Mouse (Mus musculus) spleen, postnatal 10 days (tissue): ENCODE measurements at regions not wholly inside any gene's neighbourhood (a gene's known extent, or its start where the extent isn't known, plus 50 kb on each side); places are given as distances from the start of the nearest gene placed in this dataset.

Experiments
- DNase-seq, 2 experiments: peaks; one replicate each; pipeline ENCODE4 v3.0.0; 2021 to 2022; ENCODE audit warnings: low spot score in 2 of 2

DNA sequence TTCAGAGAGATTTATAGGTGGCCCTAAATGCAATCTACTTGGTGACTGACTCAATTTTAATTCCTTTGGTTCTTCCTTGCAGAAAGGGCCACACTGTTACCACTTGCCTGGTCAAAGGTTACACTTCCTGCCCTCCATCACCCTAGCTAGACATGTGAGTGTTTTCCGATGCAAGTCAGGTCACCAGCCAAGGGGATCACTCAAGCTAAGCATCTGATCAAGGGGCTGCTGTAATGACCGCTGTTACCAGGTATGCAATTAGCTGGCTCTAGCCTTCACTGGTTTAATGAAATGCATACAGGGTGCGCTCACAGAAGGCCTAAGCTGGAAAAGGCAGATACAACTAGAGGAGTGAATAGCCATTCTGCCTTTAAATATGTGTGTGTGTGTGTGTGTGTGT lies 105.1 kb downstream of the Mtx2 start:
- no peak for DNase-seq

- no peak for DNase-seq
Observed at GRCm38 (mm10) chr2:74933190-74933589, 107.6 kb downstream of the Mtx2 start.

DNA sequence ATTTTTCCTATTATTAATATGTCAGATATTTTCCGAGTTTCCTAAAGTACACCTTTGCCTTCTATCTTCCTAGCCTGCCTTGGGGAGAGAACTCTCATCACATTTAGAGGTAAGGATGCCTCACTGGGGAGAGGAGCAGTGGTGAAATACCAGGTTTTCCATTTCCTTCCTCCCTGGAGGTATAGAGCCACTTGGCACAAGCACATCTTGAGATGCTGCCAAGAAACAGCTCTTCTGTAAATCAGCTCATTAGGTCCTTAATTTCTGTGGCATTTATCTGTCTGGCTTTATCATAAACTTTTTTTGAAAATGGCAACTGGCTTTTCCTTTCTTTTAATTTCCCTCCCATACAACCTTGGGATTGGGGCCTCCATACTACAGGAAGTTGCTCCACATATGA lies 108.2 kb downstream of the Mtx2 start:
- DNase-seq: no peak

DNA sequence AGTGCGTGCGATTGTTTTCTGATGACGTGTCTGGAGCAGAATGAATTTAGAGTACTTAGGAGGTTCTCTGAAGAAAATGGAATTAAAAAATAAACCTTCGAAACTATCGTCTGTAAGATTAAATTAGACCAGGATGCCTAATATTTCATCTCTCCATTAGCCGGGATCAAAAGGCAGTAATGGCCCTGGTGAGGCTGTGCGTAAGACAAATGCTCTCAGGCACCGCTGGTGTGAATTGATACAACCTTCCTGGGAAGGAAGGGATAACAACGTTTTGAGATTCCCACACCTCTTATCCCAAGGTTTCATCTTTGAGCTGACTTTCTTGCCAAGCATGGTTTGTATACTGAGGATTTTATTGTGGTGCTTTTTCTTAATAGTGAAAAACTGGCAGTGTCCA lies 113.1 kb downstream of the Mtx2 start:
- no peak for DNase-seq

GRCm38 (mm10) chr2:74941966-74942365 lies 116.4 kb downstream of the Mtx2 start:
- DNase-seq: no peak

- no peak for DNase-seq
Observed at GRCm38 (mm10) chr2:74942611-74943198, 117.1 kb downstream of the Mtx2 start.

- DNase-seq: no peak
Observed at GRCm38 (mm10) chr2:74945185-74945749, 119.7 kb downstream of the Mtx2 start.

DNA sequence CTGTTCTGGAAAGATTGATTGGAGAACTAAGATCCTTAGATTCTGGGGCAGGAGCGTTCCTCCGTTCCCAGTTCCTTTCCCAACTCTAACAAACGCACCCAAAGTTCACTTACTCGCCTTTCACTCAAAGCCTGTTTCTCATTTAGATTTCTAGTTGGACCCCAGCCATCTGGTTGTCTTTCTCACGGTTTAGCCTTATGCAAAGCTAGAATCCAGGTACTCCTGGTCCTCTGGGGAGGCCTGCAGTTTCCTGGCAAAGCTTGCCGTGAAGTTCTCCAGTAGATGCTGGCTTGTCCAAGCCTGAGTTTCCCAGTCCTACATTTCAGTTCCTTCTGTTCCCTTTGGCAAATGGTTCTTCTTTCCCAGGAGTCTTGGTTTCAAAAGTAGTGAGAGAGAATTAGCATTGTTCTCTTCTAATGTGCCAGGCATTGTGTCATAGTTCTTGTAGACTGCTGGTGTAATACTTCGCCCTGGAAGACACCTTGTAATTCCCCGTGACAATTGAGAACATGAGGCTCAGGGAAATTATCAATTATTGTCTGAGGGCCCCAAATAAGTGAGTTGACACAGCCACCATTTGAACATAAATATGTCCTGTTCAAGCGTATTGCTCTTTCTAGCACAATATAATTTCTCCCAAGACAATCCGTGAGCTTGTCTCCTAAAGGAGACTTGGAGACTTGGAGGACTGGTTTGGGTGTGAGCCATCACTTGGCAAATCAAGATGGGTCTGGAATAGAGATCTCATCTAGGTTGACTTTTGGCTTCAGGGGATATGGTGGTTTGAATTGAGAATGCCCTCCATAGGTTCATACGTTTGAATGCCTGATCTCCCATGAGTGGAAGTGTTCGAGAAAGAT lies 126.0 kb downstream of the Mtx2 start:
- no peak for DNase-seq

DNA sequence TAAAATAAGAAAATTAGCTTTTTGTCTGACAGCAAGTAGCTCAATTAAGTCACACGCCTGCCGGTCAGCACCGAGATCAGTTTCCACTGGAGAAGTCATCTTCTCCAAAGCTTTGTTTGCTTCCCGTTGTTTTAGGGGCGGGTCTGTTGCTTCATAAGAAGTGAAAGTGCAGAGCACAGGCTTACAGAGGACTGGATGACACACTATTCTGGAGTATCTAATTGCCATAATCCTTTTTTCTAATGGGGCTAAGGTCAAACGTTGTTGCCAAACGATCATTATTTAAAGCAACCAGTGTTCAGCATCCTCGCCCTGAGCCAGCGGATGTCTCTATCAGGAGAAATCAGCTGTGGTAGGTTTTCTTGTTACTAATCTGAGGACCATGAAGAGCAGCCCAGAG lies 128.5 kb downstream of the Mtx2 start:
- DNase-seq: no peak

DNA sequence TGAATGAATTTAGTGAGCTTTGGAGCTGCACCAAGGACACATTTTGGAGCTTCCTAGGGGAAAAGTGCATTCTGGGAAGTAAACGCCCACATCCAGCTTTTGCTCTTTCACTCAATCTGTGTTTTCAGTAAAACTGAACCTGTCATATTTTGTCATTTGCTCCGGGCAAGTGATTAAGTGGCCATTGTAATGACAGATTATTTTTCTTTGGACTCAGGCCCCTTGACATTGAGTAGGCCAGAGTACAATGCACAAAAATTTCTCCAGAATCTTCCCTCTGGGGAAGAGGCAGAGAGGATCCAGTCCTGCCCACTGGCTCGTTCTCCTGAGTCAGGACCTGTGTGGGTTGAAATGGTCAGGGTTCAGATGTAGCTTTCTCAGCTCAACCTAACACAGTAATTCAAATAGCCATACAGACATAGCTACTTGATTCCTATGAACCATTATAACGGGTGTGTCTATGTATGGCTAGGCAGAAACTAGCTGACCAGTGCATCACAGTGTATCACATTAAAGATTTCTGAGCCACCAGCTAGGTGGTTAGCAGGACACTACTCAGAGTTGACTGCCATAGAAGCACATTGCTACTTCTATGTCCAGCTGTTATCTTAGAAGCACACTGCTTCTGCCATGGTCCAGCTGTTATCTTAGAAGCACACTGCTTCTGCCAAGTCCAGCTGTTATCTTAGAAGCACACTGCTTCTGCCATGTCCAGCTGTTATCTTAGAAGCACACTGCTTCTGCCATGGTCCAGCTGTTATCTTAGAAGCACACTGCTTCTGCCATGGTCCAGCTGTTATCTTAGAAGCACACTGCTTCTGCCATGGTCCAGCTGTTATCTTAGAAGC lies 129.9 kb downstream of the Mtx2 start:
- DNase-seq: no peak

DNA sequence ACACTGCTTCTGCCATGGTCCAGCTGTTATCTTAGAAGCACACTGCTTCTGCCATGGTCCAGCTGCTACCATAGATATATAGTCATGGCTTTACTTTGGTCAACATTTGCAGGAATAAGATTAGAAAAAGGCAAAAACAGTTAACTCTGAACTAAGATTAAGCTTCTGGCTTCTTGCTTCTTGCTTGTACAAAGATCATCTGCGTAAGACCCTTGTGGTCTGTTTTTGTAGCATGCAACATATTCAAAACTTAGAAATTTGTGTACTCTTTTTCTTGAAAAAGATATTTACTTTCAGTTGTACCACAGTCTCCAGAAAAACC lies 130.5 kb downstream of the Mtx2 start:
- DNase-seq: no peak

GRCm38 (mm10) chr2:74956556-74956955 lies 131.0 kb downstream of the Mtx2 start:
- DNase-seq: no peak

DNA sequence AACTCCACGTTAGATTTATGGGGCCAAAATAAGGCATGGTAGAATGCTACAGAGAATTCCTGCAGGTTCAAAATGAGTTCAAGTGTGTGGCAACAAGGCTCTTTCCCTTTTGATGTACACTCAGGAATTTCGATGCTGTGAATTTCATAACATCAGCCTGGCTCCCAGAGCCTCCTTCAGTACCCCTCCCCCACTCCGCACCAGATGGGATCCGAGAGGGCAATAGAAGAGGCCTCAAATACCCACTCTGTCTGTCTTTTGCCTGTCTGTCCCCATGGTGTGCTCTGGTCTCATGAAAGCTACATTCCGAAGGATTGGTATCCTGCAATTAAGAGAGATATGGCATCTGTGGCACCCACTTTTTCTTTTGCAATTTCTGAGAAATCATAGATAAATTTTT lies 134.3 kb downstream of the Mtx2 start:
- no peak for DNase-seq

DNA sequence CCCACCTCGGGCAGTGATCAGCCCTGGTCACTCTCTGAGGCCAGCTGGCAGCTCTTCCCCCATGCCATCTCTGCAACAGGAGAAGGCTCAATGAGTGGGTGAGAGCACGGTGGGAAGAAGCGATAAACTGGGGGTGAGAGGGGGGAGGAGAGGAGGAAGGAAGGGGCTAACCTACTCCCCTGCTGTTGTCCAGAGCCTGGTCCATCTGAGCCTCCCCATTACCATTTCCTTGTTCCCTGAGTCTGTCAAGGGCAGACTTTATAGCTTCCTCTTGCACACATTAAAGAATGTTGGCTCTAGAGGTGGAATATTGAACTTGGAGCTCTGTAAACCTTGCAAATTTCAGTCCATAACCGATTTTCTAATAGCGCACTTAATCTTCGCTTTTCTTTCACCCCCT lies 136.8 kb downstream of the Mtx2 start:
- no peak for DNase-seq

DNA sequence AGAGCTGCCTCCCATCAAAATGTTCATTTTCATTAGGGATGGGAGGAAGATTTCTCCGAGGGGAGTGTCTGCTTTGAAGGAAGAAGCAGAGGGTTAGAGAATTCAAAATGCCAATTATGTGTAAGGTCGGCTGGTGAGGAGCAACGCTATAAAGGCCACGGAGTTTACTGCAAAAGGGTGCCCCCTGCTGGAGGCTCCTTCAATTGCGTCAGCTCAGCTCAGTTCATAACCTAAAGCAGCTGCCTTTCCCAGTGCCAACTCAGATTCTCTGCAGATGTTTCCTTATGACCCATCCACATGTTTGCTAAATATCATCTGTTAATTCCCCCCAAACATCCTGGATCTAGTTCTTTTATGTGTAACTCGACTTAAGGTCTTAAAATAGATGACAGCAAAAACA lies 138.8 kb downstream of the Mtx2 start:
- DNase-seq: peak; percentile 37 to 78

DNA sequence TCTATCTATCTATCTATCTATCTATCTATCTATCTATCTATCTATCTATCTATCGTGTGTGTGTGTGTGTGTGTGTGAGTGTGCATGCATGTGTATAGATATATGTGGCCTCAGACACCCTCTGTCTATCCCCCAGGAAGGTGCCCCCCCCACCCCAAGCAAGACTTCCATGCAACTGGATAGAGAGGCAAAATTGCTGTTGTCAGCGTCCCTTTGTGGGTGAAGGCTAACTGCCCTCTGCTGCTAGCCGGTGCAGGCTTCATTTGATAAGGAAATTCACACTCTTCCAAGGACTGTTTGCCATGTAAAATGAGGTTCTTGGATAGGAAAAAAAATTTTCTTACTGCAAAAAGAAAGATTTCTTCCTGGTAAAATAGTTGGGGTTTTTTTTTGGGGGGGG lies 139.4 kb downstream of the Mtx2 start:
- no peak for DNase-seq

DNA sequence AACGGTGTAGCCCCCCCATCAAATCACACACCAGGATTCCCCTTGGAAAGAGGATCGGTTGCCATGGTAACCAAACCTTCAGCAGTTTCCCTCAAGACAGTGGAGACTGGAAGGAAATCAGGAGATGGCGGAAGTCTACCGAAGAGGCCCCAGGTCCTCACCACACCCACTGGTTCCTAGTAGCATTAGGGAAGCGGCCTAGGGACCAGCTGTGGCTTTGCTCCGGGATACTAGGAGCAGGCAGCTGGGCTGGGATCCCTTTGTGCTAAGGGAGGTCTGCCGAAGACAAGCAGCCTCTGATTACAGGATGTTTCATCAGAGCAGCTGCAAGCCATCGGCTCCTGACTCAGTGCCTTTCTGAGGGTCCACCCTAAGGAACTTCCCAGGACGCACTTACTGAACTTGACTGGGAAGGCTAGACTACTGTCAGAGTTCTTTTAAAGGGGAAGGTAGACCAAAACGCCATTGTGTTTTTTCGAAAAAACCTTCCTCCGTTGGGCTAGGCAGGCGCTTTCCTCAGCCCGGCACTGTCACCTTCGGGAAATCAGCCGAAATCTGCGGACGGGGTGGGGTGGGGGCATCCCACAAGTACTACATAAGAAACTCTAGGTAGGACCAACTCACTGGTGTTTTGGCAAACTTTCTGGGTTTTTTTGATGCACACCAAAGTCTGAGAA lies 139.9 kb downstream of the Mtx2 start:
- no peak for DNase-seq

GRCm38 (mm10) chr2:74970611-74971265 lies 145.1 kb downstream of the Mtx2 start:
- no peak for DNase-seq

DNA sequence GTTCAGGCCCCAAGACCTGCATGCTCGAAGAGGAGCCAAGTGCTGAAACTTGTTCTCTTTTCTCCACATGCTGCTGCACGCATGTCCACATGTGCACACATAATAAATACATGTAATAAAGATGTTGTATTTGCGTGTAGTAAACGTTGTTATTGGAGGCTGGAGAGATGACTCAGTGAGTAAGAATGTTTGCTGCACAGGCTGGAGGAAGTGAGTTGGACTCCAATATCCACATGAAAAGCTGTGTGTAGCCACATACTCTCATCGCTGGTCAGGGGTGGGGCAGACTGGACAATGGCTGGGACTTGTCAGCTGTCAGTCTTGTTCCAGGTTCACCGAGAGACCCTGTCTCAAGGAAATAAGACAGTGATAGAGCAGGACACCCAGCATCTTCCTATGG lies 147.8 kb downstream of the Mtx2 start:
- DNase-seq: no peak

DNA sequence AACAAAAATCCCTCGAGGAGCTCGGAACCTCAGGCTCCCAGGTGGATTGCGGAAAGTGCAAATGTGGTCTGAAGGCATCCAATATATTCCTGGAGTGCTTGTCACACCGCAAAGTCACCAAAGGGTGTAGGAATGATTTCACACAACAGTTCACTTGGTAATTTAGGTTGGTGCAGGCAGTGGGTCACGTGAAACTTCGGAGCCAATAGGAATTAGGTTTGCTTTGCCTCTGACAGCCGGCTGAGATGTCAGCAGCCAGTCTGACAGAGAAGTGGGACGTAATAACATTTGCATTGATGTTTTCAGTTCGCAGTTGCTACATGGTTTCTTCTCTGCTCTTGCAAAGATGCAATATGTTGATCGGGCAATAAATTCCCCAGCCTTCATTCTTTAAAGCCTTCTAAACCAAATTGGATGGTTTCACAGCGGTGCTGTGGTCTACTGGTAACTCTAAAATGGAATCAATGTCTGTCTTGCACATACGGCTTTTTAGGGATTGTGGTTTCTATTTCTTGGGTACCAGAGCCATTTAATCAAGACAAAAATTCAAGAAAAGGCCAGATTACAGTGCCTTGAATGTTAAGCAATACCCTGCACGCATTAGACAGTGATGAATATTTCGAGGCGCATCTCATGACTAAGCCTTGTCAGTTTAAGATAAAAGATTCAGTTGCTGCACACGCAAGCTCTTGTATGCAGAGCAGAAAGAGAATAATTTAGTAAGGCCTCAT lies 149.2 kb downstream of the Mtx2 start:
- DNase-seq: no peak

DNA sequence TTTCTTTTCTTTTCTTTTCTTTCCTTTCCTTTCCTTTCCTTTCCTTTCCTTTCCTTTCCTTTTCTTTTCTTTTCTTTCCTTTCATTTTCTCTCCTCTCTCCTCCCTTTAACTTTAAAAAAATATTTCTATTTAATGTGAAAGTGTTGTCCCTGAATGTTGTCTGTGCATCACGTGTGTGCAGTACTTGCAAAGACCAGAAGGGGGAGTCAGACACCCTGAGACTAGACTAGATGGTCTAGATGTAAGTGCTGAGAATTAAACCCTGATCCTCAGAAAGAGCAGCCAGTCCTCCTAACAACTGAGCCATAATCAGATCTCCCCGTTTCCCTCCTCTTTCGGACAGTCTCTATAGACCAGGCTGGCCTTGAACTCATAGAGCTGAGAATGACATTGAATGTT lies 151.7 kb downstream of the Mtx2 start:
- no peak for DNase-seq
